Mouse (Mus musculus) embryonic fibroblast, embryonic 13.5 days (primary cell): Measurements from ENCODE around the gene Ap5s1. TPM values are rescaled to one million over a fixed set of nuclear protein-coding genes. Genes with fewer than 3 reads are reported as not detected.
A peak's percentile ranks its signal among the peaks of the same experiment; 100 is the strongest.

Experiments
- H3K27ac ChIP-seq: 2 replicates; pipeline ENCODE4 v1.5.1; 2012; ENCODE audit warnings: low read length, control low read depth, inconsistent platforms; ENCODE audit not compliant: insufficient read depth
- H3K4me1 ChIP-seq: 2 replicates; pipeline ENCODE4 v1.6.1; 2011; ENCODE audit warnings: low read length; ENCODE audit not compliant: control insufficient read depth, insufficient read depth
- H3K4me3 ChIP-seq: 2 replicates; pipeline ENCODE4 v1.5.1; 2011; ENCODE audit warnings: mild to moderate bottlenecking, control low read depth, low read length; ENCODE audit not compliant: insufficient read depth
- CTCF ChIP-seq: IDR thresholded peaks from 2 replicates; pipeline ENCODE4 v1.5.1; 2011; ENCODE audit warnings: mild to moderate bottlenecking, control low read depth, low read length, moderate library complexity, borderline replicate concordance; ENCODE audit not compliant: insufficient read depth
- POLR2A ChIP-seq: IDR thresholded peaks from 2 replicates; pipeline ENCODE4 v1.6.1; 2011; ENCODE audit warnings: low read depth, mild to moderate bottlenecking, control low read depth, low read length, moderate library complexity
- polyA plus RNA-seq: library from polyadenylated mRNA; stranded (reverse); fragments of >200 nt; gene quantifications from 2 replicates; pipeline ENCODE4 v1.2.4, GENCODE M21; 2011; ENCODE audit warnings: low read depth; ENCODE audit not compliant: missing spikeins, insufficient read length

Ap5s1 gene
- polyA plus RNA-seq, 1 experiment = 13.8 TPM

GRCm38 (mm10) chr2:131186771-131187601 is 19.9 kb upstream of the Ap5s1 start, which contains the start of the genes Cdc25b and Spef1:
Gene Cdc25b, plus strand, starts transcription at chr2:131186949.
Gene Spef1, minus strand, starts transcription at chr2:131187282.
- Histone ChIP-seq H3K4me1 (peaks cover 5% of the 10 kb centered on the region; the same call in 1 of the 2 replicates), H3K27ac (no peak within 1 kb of the TSS), H3K4me3 (peak within 1 kb of the TSS; percentile 59)
- TF ChIP-seq POLR2A = peak; percentile 49; the same call in 1 of the 2 replicates
- TF ChIP-seq CTCF = no peak

- Histone ChIP-seq H3K4me3 (peak overlapping the region; percentile 59), H3K4me1 (peaks cover 5% of the 10 kb centered on the region; the same call in 1 of the 2 replicates), H3K27ac (no peak overlapping the region)
- TF ChIP-seq CTCF (no peak), POLR2A (no peak)
Measured at GRCm38 (mm10) chr2:131187602-131187922, 19.3 kb upstream of the Ap5s1 start.

GRCm38 (mm10) chr2:131188311-131188710 is 18.6 kb upstream of the Ap5s1 start:
- Histone ChIP-seq H3K27ac (no peak overlapping the region), H3K4me1 (peaks cover 5% of the 10 kb centered on the region; the same call in 1 of the 2 replicates), H3K4me3 (no peak overlapping the region)
- no peak for TF ChIP-seq POLR2A
- no peak for TF ChIP-seq CTCF

GRCm38 (mm10) chr2:131189521-131190309 is 17.2 kb upstream of the Ap5s1 start:
- Histone ChIP-seq H3K4me3 (no peak overlapping the region), H3K4me1 (peaks cover 5% of the 10 kb centered on the region; the same call in 1 of the 2 replicates), H3K27ac (no peak overlapping the region)
- TF ChIP-seq CTCF (no peak), POLR2A (no peak)

- H3K27ac ChIP-seq = no peak overlapping the region
- TF ChIP-seq CTCF (no peak), POLR2A (no peak)
- peaks cover 5% of the 10 kb centered on the region; the same call in 1 of the 2 replicates for H3K4me1 ChIP-seq
- H3K4me3 ChIP-seq = no peak overlapping the region
Measured at GRCm38 (mm10) chr2:131190344-131191004, 16.4 kb upstream of the Ap5s1 start.

- Histone ChIP-seq H3K4me3 (no peak overlapping the region), H3K4me1 (peaks cover 5% of the 10 kb centered on the region; the same call in 1 of the 2 replicates), H3K27ac (no peak overlapping the region)
- TF ChIP-seq CTCF (no peak), POLR2A (no peak)
Measured at GRCm38 (mm10) chr2:131191005-131191390, 15.9 kb upstream of the Ap5s1 start.

GRCm38 (mm10) chr2:131196606-131197316 is 10.1 kb upstream of the Ap5s1 start:
- H3K4me1 ChIP-seq = no peaks in the 10 kb centered on the region
- TF ChIP-seq CTCF (no peak), POLR2A (no peak)
- H3K4me3 ChIP-seq = no peak overlapping the region
- H3K27ac ChIP-seq = no peak overlapping the region

GRCm38 (mm10) chr2:131200710-131201109 is 6.2 kb upstream of the Ap5s1 start:
- peaks cover 4% of the 10 kb centered on the region for H3K4me1 ChIP-seq
- H3K27ac ChIP-seq = no peak overlapping the region
- no peak for TF ChIP-seq POLR2A
- TF ChIP-seq CTCF = no peak
- H3K4me3 ChIP-seq = no peak overlapping the region

- H3K4me1 ChIP-seq = peaks cover 4% of the 10 kb centered on the region
- H3K4me3 ChIP-seq = no peak overlapping the region
- no peak overlapping the region for H3K27ac ChIP-seq
- TF ChIP-seq CTCF = no peak
Measured at GRCm38 (mm10) chr2:131201262-131201661, 5.6 kb upstream of the Ap5s1 start.
